Mouse (Mus musculus) hindbrain, embryonic 14.5 days (tissue): ENCODE results near the gene Fam172a. TPM values are rescaled to one million over a fixed set of nuclear protein-coding genes. Genes with fewer than 3 reads are reported as not detected.

ENCODE experiments used
- ATAC-seq: fragments of 200-750 bp; cut with Nextera tagmentation; 2 replicates; pipeline ENCODE4 v1.8.0; 2017; ENCODE audit warnings: moderate number of reproducible peaks, mild to moderate bottlenecking, moderate TSS enrichment, moderate library complexity; ENCODE audit not compliant: low FRiP score
- DNase-seq: peaks from one replicate; pipeline ENCODE4 v3.0.0-alpha.2; 2015; ENCODE audit warnings: low spot score
- H3K27ac ChIP-seq: fragments of 300-500 bp; sonication (generic); 2 replicates; pipeline ENCODE4 v1.5.1; 2014; ENCODE audit warnings: mild to moderate bottlenecking, moderate library complexity
- H3K27me3 ChIP-seq: fragments of 300-500 bp; sonication (generic); 2 replicates; pipeline ENCODE4 v1.6.1; 2014; ENCODE audit warnings: mild to moderate bottlenecking, low read length, mixed read lengths; ENCODE audit not compliant: control insufficient read depth, insufficient read depth
- H3K36me3 ChIP-seq: fragments of 300-500 bp; sonication (generic); replicated peaks from 2 replicates; pipeline ENCODE4 v1.6.1; 2014; ENCODE audit not compliant: control insufficient read depth, insufficient read depth
- H3K4me1 ChIP-seq: fragments of 300-500 bp; sonication (generic); replicated peaks from 2 replicates; pipeline ENCODE4 v1.6.1; 2014; ENCODE audit warnings: antibody characterized with exemption, low read length, mixed read lengths; ENCODE audit not compliant: control insufficient read depth, insufficient read depth
- H3K4me2 ChIP-seq: fragments of 300-500 bp; sonication (generic); replicated peaks from 2 replicates; pipeline ENCODE4 v1.6.1; 2014; ENCODE audit warnings: mild to moderate bottlenecking, moderate library complexity
- H3K4me3 ChIP-seq: fragments of 300-500 bp; sonication (generic); replicated peaks from 2 replicates; pipeline ENCODE4 v1.5.1; 2014; ENCODE audit warnings: mild to moderate bottlenecking, low read length
- H3K9ac ChIP-seq: fragments of 300-500 bp; sonication (generic); 2 replicates; pipeline ENCODE4 v1.6.1; 2014
- H3K9me3 ChIP-seq: fragments of 300-500 bp; sonication (generic); 2 replicates; pipeline ENCODE4 v1.6.1; 2016; ENCODE audit warnings: low read length; ENCODE audit not compliant: control insufficient read depth
- WGBS: fragments of 180-500 bp; shearing (Covaris S2); extraction: QIAGEN DNeasy Blood & Tissue Kit; methylation state at CpG from one replicate; pipeline ENCODE4 v1.1.7; 2014; 5-methylcytosine and 5-hydroxymethylcytosine counted together
- polyA plus RNA-seq: library from polyadenylated mRNA; unstranded; fragments of >200 nt; fragmentation: Nextera tagmentation; extraction: Ambion mirVana; gene quantifications from 2 replicates; pipeline ENCODE4 v1.2.1, GENCODE M21; 2014

The Fam172a gene
- polyA plus RNA-seq, 1 experiment from 2014 or later: 42.1 TPM

- Histone ChIP-seq H3K4me3 (peak overlapping the region; percentile 99), H3K4me1 (peaks cover 21% of the 10 kb centered on the region), H3K27me3 (no peaks in the 10 kb centered on the region), H3K4me2 (peak overlapping the region; percentile 90), H3K9ac (peak overlapping the region; percentile 96), H3K36me3 (no peaks in the 10 kb centered on the region), H3K27ac (peak overlapping the region; percentile 100), H3K9me3 (no peaks in the 10 kb centered on the region)
- under 1% methylated on average over 22 of the region's 22 CpGs for WGBS
- ATAC-seq: peak; percentile 29
- peak; percentile 21 for DNase-seq
These were observed 500.2 kb downstream of the Fam172a start for GRCm38 (mm10) chr13:78201871-78202565.

DNA sequence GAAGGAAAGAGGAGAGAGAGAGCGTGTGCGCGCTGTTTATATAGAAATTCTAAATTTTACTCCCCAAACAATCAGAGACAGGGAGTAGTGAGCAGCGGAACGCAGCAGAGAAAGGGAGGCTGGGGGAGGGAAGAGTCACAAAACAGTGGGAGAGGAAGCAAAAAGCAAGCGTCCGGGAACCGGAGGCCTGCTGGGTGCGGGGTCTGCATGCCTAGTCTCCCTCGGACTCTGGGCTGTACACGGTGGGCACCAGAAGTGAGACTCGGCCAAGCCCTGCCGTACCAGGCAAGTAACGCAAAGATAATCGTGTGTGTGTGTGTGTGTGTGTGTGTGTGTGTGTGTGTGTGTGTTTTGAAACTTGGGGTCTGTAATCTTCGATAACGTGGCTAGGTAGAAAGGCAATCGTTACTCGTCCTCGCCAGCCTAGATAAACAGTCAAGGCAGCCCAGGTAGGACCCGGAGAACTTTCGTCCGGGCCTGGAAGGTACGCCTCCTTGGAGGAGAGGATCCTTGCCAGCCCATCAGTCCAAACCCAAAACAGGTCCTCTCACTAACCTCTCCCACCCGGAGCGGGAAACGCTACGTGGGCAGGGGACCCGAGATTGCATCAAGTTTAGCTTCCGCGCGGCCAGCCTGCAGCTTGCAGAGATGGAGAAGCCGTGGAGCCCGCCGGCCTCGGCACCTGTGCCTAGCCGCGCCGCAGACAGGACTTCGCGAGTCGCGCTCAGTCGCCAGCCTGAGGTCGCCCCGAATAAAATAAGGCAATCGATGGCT is 500.9 kb downstream of the Fam172a start:
- 0% methylated on average over 47 of the region's 47 CpGs for WGBS
- H3K4me1 ChIP-seq: peaks cover 28% of the 10 kb centered on the region
- no peaks in the 10 kb centered on the region for H3K36me3 ChIP-seq
- H3K27ac ChIP-seq: peak overlapping the region; percentile 100
- no peaks in the 10 kb centered on the region for H3K27me3 ChIP-seq
- DNase-seq (peak; percentile 36), ATAC-seq (peak; percentile 1; the same call in 1 of the 2 replicates)
- peak overlapping the region; percentile 90 for H3K4me2 ChIP-seq
- peak overlapping the region; percentile 96 for H3K9ac ChIP-seq
- H3K9me3 ChIP-seq: no peaks in the 10 kb centered on the region
- H3K4me3 ChIP-seq: peak overlapping the region; percentile 99

DNA sequence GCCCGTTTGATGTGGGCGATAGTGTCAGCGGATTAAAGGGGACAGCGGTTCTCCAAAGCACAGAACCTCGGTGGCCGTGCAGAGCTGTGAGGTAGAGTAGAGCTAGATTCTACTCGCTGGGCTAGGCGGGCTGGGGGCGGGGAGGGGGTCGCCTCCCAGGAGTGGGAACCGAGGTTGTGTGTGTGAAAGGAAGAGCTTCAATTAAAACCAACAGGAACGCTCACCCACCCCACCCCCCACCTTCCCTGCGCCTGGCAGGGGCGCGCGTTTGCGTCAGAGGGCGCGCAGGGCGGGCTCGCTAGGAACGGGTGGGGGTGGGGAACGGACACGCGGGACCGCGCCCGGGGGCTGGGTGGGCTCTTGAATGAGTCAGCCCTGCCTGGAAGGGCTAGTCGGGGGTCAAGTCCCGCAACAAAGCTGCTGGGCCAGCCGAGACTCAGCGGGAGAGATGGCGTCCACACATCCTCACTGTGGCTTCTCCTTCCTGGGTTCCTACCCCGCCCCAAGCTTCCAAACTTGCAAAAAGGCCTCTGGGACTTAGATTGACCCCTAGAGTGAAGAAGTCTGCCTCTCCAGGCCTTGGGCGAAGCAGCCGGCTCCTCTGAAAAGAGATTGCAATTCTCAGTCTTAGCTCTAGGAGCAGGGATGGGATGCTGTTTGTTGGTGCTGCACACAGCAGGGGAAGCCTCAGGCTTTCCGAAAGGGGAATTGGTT is 501.7 kb downstream of the Fam172a start:
- ATAC-seq (peak; percentile 60), DNase-seq (peak; percentile 75)
- Histone ChIP-seq H3K4me2 (peak overlapping the region; percentile 90), H3K4me3 (peak overlapping the region; percentile 99), H3K36me3 (no peaks in the 10 kb centered on the region), H3K4me1 (peaks cover 35% of the 10 kb centered on the region), H3K27ac (peak overlapping the region; percentile 100), H3K9me3 (no peaks in the 10 kb centered on the region), H3K9ac (peak overlapping the region; percentile 96), H3K27me3 (no peaks in the 10 kb centered on the region)
- under 1% methylated on average over 37 of the region's 37 CpGs for WGBS

GRCm38 (mm10) chr13:78205426-78205825 is 503.6 kb downstream of the Fam172a start:
- no peak for ATAC-seq
- no peak for DNase-seq
- Histone ChIP-seq H3K36me3 (no peaks in the 10 kb centered on the region), H3K27me3 (no peaks in the 10 kb centered on the region), H3K9me3 (no peaks in the 10 kb centered on the region), H3K4me3 (no peak overlapping the region), H3K9ac (no peak overlapping the region), H3K4me1 (peaks cover 54% of the 10 kb centered on the region), H3K4me2 (peak overlapping the region; percentile 90), H3K27ac (0 out of 2 replicates have a peak overlapping the region, but pooled peaks have one; percentile 14)

DNA sequence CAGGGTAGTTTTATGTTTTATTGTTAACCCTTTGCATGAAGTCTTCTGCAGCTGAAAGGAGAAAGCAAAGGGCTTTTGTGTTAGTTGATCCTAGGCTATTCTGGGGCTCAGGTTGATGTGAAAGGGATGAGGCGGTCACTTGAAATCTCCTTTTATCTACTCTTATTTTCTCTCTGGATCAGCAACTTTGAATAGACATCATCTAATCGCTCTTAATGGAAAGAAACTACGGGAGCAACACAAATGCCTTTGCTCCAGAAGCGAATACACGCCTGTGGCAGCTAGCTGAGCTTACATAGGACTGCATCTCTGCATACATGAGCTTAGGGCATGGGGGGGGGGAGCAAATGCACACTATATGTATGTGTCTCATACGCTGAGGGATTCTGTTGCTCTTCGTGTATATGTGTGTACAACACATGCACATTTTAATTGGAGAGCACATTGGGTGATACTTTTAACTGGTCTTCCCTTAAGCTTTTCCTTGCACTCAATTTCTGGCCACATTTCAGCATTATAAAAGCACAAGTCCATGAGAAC is 505.1 kb downstream of the Fam172a start:
- Histone ChIP-seq H3K36me3 (no peaks in the 10 kb centered on the region), H3K9ac (peak overlapping the region; percentile 52), H3K27me3 (0 out of 2 replicates have a peak, but pooled peaks cover 3% of the 10 kb centered on the region), H3K4me3 (peak overlapping the region; percentile 9; the same call in 1 of the 2 replicates), H3K27ac (peak overlapping the region; percentile 60), H3K4me2 (peak overlapping the region; percentile 95), H3K4me1 (peaks cover 66% of the 10 kb centered on the region), H3K9me3 (no peaks in the 10 kb centered on the region)
- DNase-seq (no peak), ATAC-seq (no peak)
- 18% methylated on average over 7 of the region's 7 CpGs for WGBS

DNA sequence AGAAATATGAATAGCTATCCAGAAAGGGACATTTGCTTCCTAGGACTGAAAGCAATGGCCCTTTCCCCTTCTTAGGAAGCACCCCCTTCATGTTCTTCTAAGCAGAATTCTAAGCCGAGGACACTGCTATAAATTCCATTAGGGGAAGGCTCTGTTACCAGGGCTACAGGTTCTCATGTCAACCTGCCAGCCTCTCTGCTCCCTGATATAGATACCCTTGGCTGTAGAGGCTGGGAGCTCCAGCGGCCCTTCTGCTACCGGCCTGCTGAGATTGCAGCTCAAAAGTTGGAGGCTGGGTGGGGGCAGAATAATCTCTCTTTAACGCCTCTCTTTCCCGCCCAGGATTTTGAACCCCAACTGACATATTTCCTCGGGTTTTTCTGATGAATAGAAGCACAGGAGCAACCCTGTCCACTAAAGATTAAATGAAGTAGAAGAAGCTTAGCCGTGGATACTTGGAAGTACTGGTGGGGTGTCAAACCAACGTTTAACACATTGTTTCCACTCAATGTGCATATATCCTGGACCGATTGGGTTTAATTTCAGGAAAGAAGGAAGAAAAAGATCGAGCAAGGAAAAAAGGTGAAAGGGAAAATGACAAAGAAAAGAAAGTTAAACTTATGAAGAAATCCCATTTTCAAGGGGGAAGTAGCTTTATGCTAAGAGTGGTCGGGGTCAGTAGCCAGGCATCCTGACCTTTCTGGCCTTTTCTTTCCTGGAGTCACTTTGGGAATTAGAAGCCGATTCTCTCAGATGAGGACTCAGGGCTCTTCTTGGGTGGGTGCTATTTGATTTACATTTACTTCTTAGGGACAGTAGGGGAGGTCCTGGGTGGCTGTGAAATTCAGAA is 506.2 kb downstream of the Fam172a start:
- H3K27ac ChIP-seq: peak overlapping the region; percentile 27
- WGBS: 7% methylated on average over 12 of the region's 12 CpGs
- no peak for ATAC-seq
- H3K4me2 ChIP-seq: peak overlapping the region; percentile 95
- H3K27me3 ChIP-seq: 0 out of 2 replicates have a peak, but pooled peaks cover 3% of the 10 kb centered on the region
- H3K9me3 ChIP-seq: no peaks in the 10 kb centered on the region
- peak overlapping the region; percentile 52 for H3K9ac ChIP-seq
- no peaks in the 10 kb centered on the region for H3K36me3 ChIP-seq
- H3K4me1 ChIP-seq: peaks cover 72% of the 10 kb centered on the region
- 0 out of 2 replicates have a peak overlapping the region, but pooled peaks have one; percentile 1 for H3K4me3 ChIP-seq
- peak; percentile 58 for DNase-seq

- Histone ChIP-seq H3K4me2 (peak overlapping the region; percentile 95), H3K27me3 (0 out of 2 replicates have a peak, but pooled peaks cover 3% of the 10 kb centered on the region), H3K9ac (peak overlapping the region; percentile 68; the same call in 1 of the 2 replicates), H3K36me3 (no peaks in the 10 kb centered on the region), H3K4me3 (peak overlapping the region; percentile 38; the same call in 1 of the 2 replicates), H3K9me3 (no peaks in the 10 kb centered on the region), H3K4me1 (peaks cover 72% of the 10 kb centered on the region), H3K27ac (peak overlapping the region; percentile 27)
- DNase-seq (no peak), ATAC-seq (no peak)
- WGBS: 14% methylated on average over 14 of the region's 14 CpGs
These were observed 507.0 kb downstream of the Fam172a start for GRCm38 (mm10) chr13:78208689-78209410.

- Histone ChIP-seq H3K4me1 (peaks cover 65% of the 10 kb centered on the region), H3K4me2 (peak overlapping the region; percentile 95), H3K4me3 (peak overlapping the region; percentile 38), H3K36me3 (no peaks in the 10 kb centered on the region), H3K27me3 (0 out of 2 replicates have a peak, but pooled peaks cover 3% of the 10 kb centered on the region), H3K9ac (peak overlapping the region; percentile 68), H3K27ac (peak overlapping the region; percentile 84), H3K9me3 (no peaks in the 10 kb centered on the region)
- ATAC-seq: peak; percentile 8; the same call in 1 of the 2 replicates
- DNase-seq: peak; percentile 46
- WGBS: 2% methylated on average over 12 of the region's 12 CpGs
These were observed 507.8 kb downstream of the Fam172a start for GRCm38 (mm10) chr13:78209611-78210028.
